Comparison of ENCODE assay signal across 25 mouse cellular contexts in genomic region chr17:31642913-31643312, GRCm38 (mm10). TPM values are rescaled to one million over a fixed set of nuclear protein-coding genes. Genes with fewer than 3 reads are reported as not detected.
"Had no signal": no experiment of that assay in that cellular context is flagged by ENCODE, and none has a peak within 500 bp of the region (broad histone marks: within the 10 kb centered on the region; RNA-seq: fewer than 3 reads in every experiment).

No protein-coding gene starts in this region.

- ATAC-seq: liver, postnatal 0 days; lung, postnatal 0 days; midbrain, embryonic 15.5 days had no signal

- H3K9ac ChIP-seq: limb, embryonic 12.5 days; limb, embryonic 15.5 days; liver, embryonic 14.5 days; liver, postnatal 0 days; lung, embryonic 14.5 days; midbrain, embryonic 12.5 days; midbrain, embryonic 15.5 days; neural tube, embryonic 12.5 days; neural tube, embryonic 15.5 days had no signal

- DNase-seq: kidney, postnatal 14 days; kidney, postnatal 4 days; left cerebral cortex, postnatal 4 days; liver, postnatal 0 days; lung, embryonic 14.5 days; retina, postnatal 1 day; thymus, adult 2 months; thymus, postnatal 14 days; thymus, postnatal 4 days had no signal

- H3K4me1 ChIP-seq: limb, embryonic 12.5 days; midbrain, embryonic 15.5 days; neural tube, embryonic 12.5 days; neural tube, embryonic 15.5 days had no signal

- H3K27me3 ChIP-seq: limb, embryonic 15.5 days; midbrain, embryonic 15.5 days had no signal

- H3K4me2 ChIP-seq: limb, embryonic 12.5 days; limb, embryonic 15.5 days; liver, embryonic 11.5 days; lung, embryonic 14.5 days; midbrain, embryonic 12.5 days; midbrain, embryonic 15.5 days; neural tube, embryonic 12.5 days; neural tube, embryonic 15.5 days had no signal

- H3K4me3 ChIP-seq: limb, embryonic 12.5 days; limb, embryonic 15.5 days; midbrain, embryonic 12.5 days; midbrain, embryonic 15.5 days; neural tube, embryonic 12.5 days; neural tube, embryonic 15.5 days had no signal

- H3K9me3 ChIP-seq: limb, embryonic 12.5 days; limb, embryonic 15.5 days; midbrain, embryonic 12.5 days; midbrain, embryonic 15.5 days; neural tube, embryonic 12.5 days; neural tube, embryonic 15.5 days had no signal

- H3K27ac ChIP-seq: limb, embryonic 12.5 days; limb, embryonic 15.5 days; liver, embryonic 14.5 days; macrophage; midbrain, embryonic 12.5 days; midbrain, embryonic 15.5 days; neural tube, embryonic 12.5 days; neural tube, embryonic 15.5 days; stomach, postnatal 0 days had no signal

RNA-seq across cellular contexts. Expression of gene Cbs, which starts 5.9 kb away (rescaled TPM):
- total RNA-seq: megakaryocyte, adult 5-6 weeks had no signal
- polyA plus RNA-seq: macrophage had no signal

RNA-seq across cellular contexts. Expression of gene Cryaa, which starts 34.7 kb away (rescaled TPM):
- total RNA-seq: layer of hippocampus, adult 18-20 months; megakaryocyte, adult 5-6 weeks had no signal
- polyA plus RNA-seq: kidney, embryonic 14.5 days; liver, embryonic 11.5 days; liver, embryonic 14.5 days; liver, postnatal 0 days; lung, embryonic 14.5 days; macrophage; midbrain, embryonic 12.5 days; neural tube, embryonic 12.5 days; small intestine, adult 2 months; stomach, embryonic 14.5 days had no signal
